9 mouse cellular contexts compared by ENCODE assay signal in genomic region chr4:136369727-136370126, GRCm38 (mm10). TPM values are rescaled to one million over a fixed set of nuclear protein-coding genes. Genes with fewer than 3 reads are reported as not detected.
DNase-seq lines count a peak whose midpoint lies in the region; ATAC-seq and TF ChIP-seq lines count a peak whose summit lies in the region.
"Had no signal": no experiment of that assay in that cellular context is flagged by ENCODE, and none has a peak within 500 bp of the region (broad histone marks: within the 10 kb centered on the region; RNA-seq: fewer than 3 reads in every experiment).

No protein-coding gene starts in this region.

- WGBS in limb, embryonic 11.5 days = 6% methylated on average over 3 of the region's 3 CpGs

- no peak overlapping the region for H3K9ac ChIP-seq in MEL (ENCODE audit: control insufficient read depth, low read depth, low read length, poor library complexity, severe bottlenecking)
- H3K9ac ChIP-seq in limb, embryonic 11.5 days (ENCODE audit: low read length) = no peak overlapping the region
- H3K9ac ChIP-seq: heart, embryonic 13.5 days had no signal

- no peaks in the 10 kb centered on the region for H3K4me1 ChIP-seq in MEL (ENCODE audit: control insufficient read depth in 1 of 2, insufficient read depth in 2 of 2, low read length in 2 of 2)
- no peaks in the 10 kb centered on the region for H3K4me1 ChIP-seq in limb, embryonic 11.5 days (ENCODE audit: control insufficient read depth, insufficient read depth, low read length)

- no peak for TF ChIP-seq POLR2A in MEL (IDR thresholded peaks at IDR 0.05; ENCODE audit: control insufficient read depth in 1 of 2, insufficient read depth in 1 of 2, low read depth in 1 of 2, low read length in 2 of 2, poor library complexity in 1 of 2)
- no peak for TF ChIP-seq POLR2A in brain, embryonic 14.5 days (IDR thresholded peaks at IDR 0.05; ENCODE audit: borderline replicate concordance, extremely low read depth, insufficient read depth, insufficient read length, poor library complexity, severe bottlenecking)

- intact Hi-C loops in gastrocnemius, postnatal 14 days (cut with DNase I; ENCODE audit: low total_unique reads) = loop anchor here (5.0 kb wide), 1 partner anchor 253 kb away; the partner anchor contains the start of gene Lactbl1

- H3K4me2 ChIP-seq in limb, embryonic 11.5 days (ENCODE audit: low read depth, severe bottlenecking) = no peak overlapping the region
- H3K4me2 ChIP-seq: heart, embryonic 13.5 days had no signal

- no peak for ATAC-seq in limb, embryonic 11.5 days (ENCODE audit: insufficient number of reproducible peaks, low FRiP score, low TSS enrichment, low read depth)

- H3K4me3 ChIP-seq in MEL (ENCODE audit: control insufficient read depth in 1 of 2, insufficient read depth in 1 of 2, low read depth in 2 of 2, low read length in 2 of 2) = no peak overlapping the region
- H3K4me3 ChIP-seq in limb, embryonic 11.5 days (ENCODE audit: low read depth, low read length) = no peak overlapping the region
- H3K4me3 ChIP-seq: heart, embryonic 13.5 days had no signal

- TF ChIP-seq EP300 in MEL (IDR thresholded peaks at IDR 0.05; ENCODE audit: low read depth in 1 of 2, low read length in 2 of 2) = no peak

- peak; percentile 46 to 64 for DNase-seq in kidney, adult 8-10 months
- DNase-seq in kidney, adult 18-20 months = no peak
- DNase-seq in MEL (ENCODE audit: low read depth, low spot score) = peak; percentile 81
- DNase-seq in brain, embryonic 14.5 days (ENCODE audit: low read depth) = peak; percentile 83
- DNase-seq in gastrocnemius, postnatal 14 days = peak; percentile 29
- DNase-seq in limb, embryonic 11.5 days (ENCODE audit: low spot score) = peak; percentile 70
- peak; percentile 59 for DNase-seq in right cerebral cortex, postnatal 14 days
- no peak for DNase-seq in ovary, adult 18-20 months (ENCODE audit: low spot score)

- no peaks in the 10 kb centered on the region for H3K36me3 ChIP-seq in MEL (ENCODE audit: control insufficient read depth in 1 of 2, insufficient read depth in 2 of 2, low read length in 2 of 2)
- H3K36me3 ChIP-seq in limb, embryonic 11.5 days (ENCODE audit: control insufficient read depth, insufficient read depth, low read length) = no peaks in the 10 kb centered on the region
- H3K36me3 ChIP-seq: heart, embryonic 13.5 days had no signal

- peak; percentile 94 for TF ChIP-seq RAD21 in MEL (IDR thresholded peaks at IDR 0.05; ENCODE audit: low read depth, low read length)

- no peaks in the 10 kb centered on the region; a peak in 2 of 4 replicates for H3K27me3 ChIP-seq in MEL (ENCODE audit: control insufficient read depth in 1 of 2, insufficient read depth in 2 of 2, low read length in 2 of 2)
- H3K27me3 ChIP-seq in limb, embryonic 11.5 days (ENCODE audit: control insufficient read depth, insufficient read depth, low read length) = no peaks in the 10 kb centered on the region

- H3K9me3 ChIP-seq in MEL (replicated peaks; ENCODE audit: insufficient read depth, low read length) = no peaks in the 10 kb centered on the region
- H3K9me3 ChIP-seq in limb, embryonic 11.5 days (ENCODE audit: control insufficient read depth, low read length) = no peaks in the 10 kb centered on the region
- H3K9me3 ChIP-seq: heart, embryonic 13.5 days had no signal

- TF ChIP-seq CTCF in MEL (IDR thresholded peaks at IDR 0.05 in 2 of 3, conservative IDR thresholded peaks at IDR 0.05 in 1 of 3; ENCODE audit: control insufficient read depth in 1 of 3, insufficient read depth in 1 of 3, low read depth in 2 of 3, low read length in 3 of 3, poor library complexity in 1 of 3, severe bottlenecking in 1 of 3) = peak; percentile 52 to 93 (median 92)
- TF ChIP-seq CTCF in brain, embryonic 14.5 days (IDR thresholded peaks at IDR 0.05; ENCODE audit: borderline replicate concordance, extremely low read depth, insufficient read depth, insufficient read length) = peak; percentile 60; the same call in 1 of the 2 replicates

- H3K27ac ChIP-seq in MEL (ENCODE audit: control insufficient read depth, low read depth, low read length) = no peak overlapping the region
- H3K27ac ChIP-seq in limb, embryonic 11.5 days (replicated peaks; ENCODE audit: low read depth, low read length) = no peak overlapping the region
- H3K27ac ChIP-seq: heart, embryonic 13.5 days had no signal

- no peaks in the 10 kb centered on the region for H3K79me2 ChIP-seq in MEL (ENCODE audit: control insufficient read depth, insufficient read depth, low read length, poor library complexity)

TF ChIP-seq in MEL, 35 proteins besides CTCF, POLR2A, EP300 and RAD21:
- TF ChIP-seq GABPA (IDR thresholded peaks at IDR 0.05; ENCODE audit: low read depth, low read length) = no peak
- no peak for TF ChIP-seq GATA1 (IDR thresholded peaks at IDR 0.05; ENCODE audit: low read depth, low read length)
- no peak for TF ChIP-seq KAT2A (conservative IDR thresholded peaks at IDR 0.05; ENCODE audit: low read depth, low read length)
- no peak for TF ChIP-seq MAFK (IDR thresholded peaks at IDR 0.05; ENCODE audit: borderline replicate concordance, low read depth, low read length)
- no peak for TF ChIP-seq POLR2AphosphoS5 (IDR thresholded peaks at IDR 0.05; ENCODE audit: borderline replicate concordance, low read depth, low read length)
- TF ChIP-seq USF2 (IDR thresholded peaks at IDR 0.05; ENCODE audit: borderline replicate concordance in 1 of 2, insufficient read depth in 1 of 2, low read depth in 1 of 2, low read length in 2 of 2) = no peak
- no peak for TF ChIP-seq BHLHE40 (IDR thresholded peaks at IDR 0.05; ENCODE audit: borderline replicate concordance, low read depth, low read length)
- TF ChIP-seq MXI1 (IDR thresholded peaks at IDR 0.05; ENCODE audit: low read depth, low read length) = no peak
- TF ChIP-seq SIN3A (IDR thresholded peaks at IDR 0.05; ENCODE audit: low read length) = 0 out of 2 replicates have a peak, but pooled peaks have one; percentile 28
- TF ChIP-seq JUND (IDR thresholded peaks at IDR 0.05; ENCODE audit: low read depth, low read length) = 0 out of 2 replicates have a peak, but pooled peaks have one; percentile 27
- no peak for TF ChIP-seq CHD1 (IDR thresholded peaks at IDR 0.05; ENCODE audit: low read depth, low read length)
- no peak for TF ChIP-seq TAL1 (IDR thresholded peaks at IDR 0.05; ENCODE audit: low read length)
- no peak for TF ChIP-seq TBP (IDR thresholded peaks at IDR 0.05; ENCODE audit: low read depth, low read length)
- peak; percentile 9; the same call in 1 of the 2 replicates for TF ChIP-seq TCF12 (IDR thresholded peaks at IDR 0.05; ENCODE audit: low read depth, low read length)
- TF ChIP-seq ETS1 (IDR thresholded peaks at IDR 0.05; ENCODE audit: low read depth, low read length) = no peak
- no peak for TF ChIP-seq ZNF384 (IDR thresholded peaks at IDR 0.05; ENCODE audit: low read depth, low read length)
- no peak for TF ChIP-seq UBTF (IDR thresholded peaks at IDR 0.05; ENCODE audit: borderline replicate concordance, insufficient read depth, low read depth, low read length)
- peak; percentile 95 for TF ChIP-seq SMC3 (IDR thresholded peaks at IDR 0.05; ENCODE audit: low read depth, low read length)
- no peak for TF ChIP-seq CHD2 (IDR thresholded peaks at IDR 0.05; ENCODE audit: low read length)
- TF ChIP-seq ZC3H11A (IDR thresholded peaks at IDR 0.05; ENCODE audit: low read depth, low read length) = peak; percentile 81
- no peak for TF ChIP-seq MYB (IDR thresholded peaks at IDR 0.05; ENCODE audit: low read depth, low read length)
- no peak for TF ChIP-seq ZMIZ1 (IDR thresholded peaks at IDR 0.05; ENCODE audit: low read depth, low read length)
- TF ChIP-seq ELF1 (IDR thresholded peaks at IDR 0.05; ENCODE audit: low read depth, low read length) = no peak
- TF ChIP-seq NRF1 (IDR thresholded peaks at IDR 0.05; ENCODE audit: insufficient read depth, low read depth, low read length, poor library complexity, severe bottlenecking) = no peak
- no peak for TF ChIP-seq E2F4 (IDR thresholded peaks at IDR 0.05; ENCODE audit: borderline replicate concordance, low read depth, low read length)

RNA-seq across cellular contexts. Expression of gene Htr1d, which starts 53.6 kb away (rescaled TPM):
- not detected in 2 replicates for total RNA-seq in MEL (2012; rRNA removed)
- polyA plus RNA-seq in MEL (2012; ENCODE audit: insufficient read depth in 1 of 2, insufficient read length in 2 of 2, low read depth in 1 of 2, low replicate concordance in 2 of 2, missing spikeins in 1 of 2) = not detected
- polyA plus RNA-seq in brain, embryonic 14.5 days (2012; rRNA removed) = 0.15 and 0.45 TPM in 2 replicates
- total RNA-seq in gastrocnemius, postnatal 14 days (2021) = not detected
- polyA plus RNA-seq in limb, embryonic 11.5 days (2014; fragmentation: Nextera tagmentation; extraction: Ambion mirVana) = 0.15 TPM in 1 of 2 replicates, not detected in the other

RNA-seq across cellular contexts. Expression of gene Hnrnpr, which starts 59.0 kb away (rescaled TPM):
- total RNA-seq in MEL (2012; rRNA removed) = 90.0 and 97.2 TPM in 2 replicates
- 100 to 1,000 TPM; 148 to 366 TPM for polyA plus RNA-seq in MEL (2012; ENCODE audit: insufficient read depth in 1 of 2, insufficient read length in 2 of 2, low read depth in 1 of 2, low replicate concordance in 2 of 2, missing spikeins in 1 of 2)
- polyA plus RNA-seq in brain, embryonic 14.5 days (2012; rRNA removed) = 138 and 148 TPM in 2 replicates
- 10 to 100 TPM; 23.0 to 30.3 TPM for total RNA-seq in gastrocnemius, postnatal 14 days (2021)
- polyA plus RNA-seq in limb, embryonic 11.5 days (2014; fragmentation: Nextera tagmentation; extraction: Ambion mirVana) = 192 and 196 TPM in 2 replicates

Comparison
In these comparisons a context has a peak if more than half of its experiments do, and no peak if none do; other contexts are left out.
1. DNase-seq: peak in kidney, adult 8-10 months (2 of 2), MEL (single experiment), brain, embryonic 14.5 days (single experiment), gastrocnemius, postnatal 14 days (single experiment), limb, embryonic 11.5 days (single experiment) and right cerebral cortex, postnatal 14 days (single experiment); none in kidney, adult 18-20 months (single experiment) and ovary, adult 18-20 months (single experiment).